Mouse (Mus musculus) olfactory bulb, adult 2 months (tissue): Measurements from ENCODE around the gene Zbed4. TPM values are rescaled to one million over a fixed set of nuclear protein-coding genes. Genes with fewer than 3 reads are reported as not detected.
"Not testable (repeated sequence)": the region's sequence is repeated elsewhere in the genome, so short reads cannot be mapped to it uniquely, and the experiment has no call there.

Experiments used
- H3K27ac ChIP-seq: fragments of 200-500 bp; 2 replicates; pipeline ENCODE4 v1.5.1; 2012; ENCODE audit warnings: low read depth, low read length; ENCODE audit not compliant: insufficient read depth
- H3K4me1 ChIP-seq: fragments of 200-500 bp; 2 replicates; pipeline ENCODE4 v1.6.1; 2012; ENCODE audit warnings: low read length; ENCODE audit not compliant: control insufficient read depth, insufficient read depth
- H3K4me3 ChIP-seq: fragments of 200-500 bp; 2 replicates; pipeline ENCODE4 v1.5.1; 2012; ENCODE audit warnings: mild to moderate bottlenecking, low read depth, low read length, moderate library complexity; ENCODE audit not compliant: insufficient read depth
- CTCF ChIP-seq: fragments of 200-500 bp; IDR thresholded peaks from 2 replicates; pipeline ENCODE4 v1.5.1; 2012; ENCODE audit warnings: low read depth, mild to moderate bottlenecking, low read length, moderate library complexity; ENCODE audit not compliant: insufficient read depth
- POLR2A ChIP-seq: fragments of 200-500 bp; IDR thresholded peaks from 2 replicates; pipeline ENCODE4 v1.6.1; 2012; ENCODE audit warnings: mild to moderate bottlenecking, low read depth, low read length, moderate library complexity; ENCODE audit not compliant: insufficient read depth
- WGBS: fragments of 180-500 bp; shearing (Covaris S2); methylation state at CpG from one replicate; pipeline ENCODE4 v1.1.7; 2018; 5-methylcytosine and 5-hydroxymethylcytosine counted together
- polyA plus RNA-seq: library from polyadenylated mRNA; stranded (reverse); fragments of >200 nt; gene quantifications from 2 replicates; pipeline ENCODE4 v1.2.4, GENCODE M21; 2012; ENCODE audit warnings: low replicate concordance; ENCODE audit not compliant: missing spikeins, insufficient read depth, insufficient read length

Zbed4 gene
- polyA plus RNA-seq, 1 experiment, result not detected

- H3K4me3 ChIP-seq, result no peak overlapping the region
- no peak for TF ChIP-seq POLR2A
- TF ChIP-seq CTCF, result no peak
- WGBS, result 77% methylated on average over 4 of the region's 4 CpGs
- H3K27ac ChIP-seq, result no peak overlapping the region
- H3K4me1 ChIP-seq, result no peaks in the 10 kb centered on the region
These were observed 40.8 kb downstream of the Zbed4 start for GRCm38 (mm10) chr15:88792140-88792850.

GRCm38 (mm10) chr15:88794729-88795128, 43.3 kb downstream of the Zbed4 start:
- not testable (repeated sequence) for H3K4me1 ChIP-seq, H3K27ac ChIP-seq, H3K4me3 ChIP-seq
- WGBS, result 87% methylated on average over 5 of the region's 5 CpGs

GRCm38 (mm10) chr15:88799950-88800371, 48.5 kb downstream of the Zbed4 start:
- no peak overlapping the region for H3K4me3 ChIP-seq
- no peak overlapping the region for H3K27ac ChIP-seq
- no peak for TF ChIP-seq CTCF
- no peak for TF ChIP-seq POLR2A
- H3K4me1 ChIP-seq, result no peaks in the 10 kb centered on the region
- 86% methylated on average over 11 of the region's 11 CpGs for WGBS

GRCm38 (mm10) chr15:88800921-88801354, 49.5 kb downstream of the Zbed4 start:
- WGBS, result 75% methylated on average over 6 of the region's 6 CpGs
- no peak for TF ChIP-seq POLR2A
- no peak for TF ChIP-seq CTCF
- no peak overlapping the region for H3K27ac ChIP-seq
- no peak overlapping the region for H3K4me3 ChIP-seq
- no peaks in the 10 kb centered on the region for H3K4me1 ChIP-seq

GRCm38 (mm10) chr15:88801903-88802302, 50.4 kb downstream of the Zbed4 start:
- Histone ChIP-seq H3K4me1 (no peaks in the 10 kb centered on the region), H3K4me3 (no peak overlapping the region), H3K27ac (no peak overlapping the region)
- WGBS, result 94% methylated on average over 3 of the region's 3 CpGs
- TF ChIP-seq CTCF, result no peak
- TF ChIP-seq POLR2A, result no peak

- Histone ChIP-seq H3K4me3 (no peak overlapping the region), H3K4me1 (no peaks in the 10 kb centered on the region), H3K27ac (no peak overlapping the region)
- TF ChIP-seq CTCF (no peak), POLR2A (no peak)
- WGBS, result 88% methylated on average over 6 of the region's 6 CpGs
These were observed 50.9 kb downstream of the Zbed4 start for GRCm38 (mm10) chr15:88802348-88802747.

- Histone ChIP-seq H3K4me1 (no peaks in the 10 kb centered on the region), H3K4me3 (no peak overlapping the region), H3K27ac (no peak overlapping the region)
- 89% methylated on average over 8 of the region's 8 CpGs for WGBS
- no peak for TF ChIP-seq POLR2A
- TF ChIP-seq CTCF, result no peak
These were observed 56.7 kb downstream of the Zbed4 start for GRCm38 (mm10) chr15:88808121-88808520.

GRCm38 (mm10) chr15:88810369-88810768, 58.9 kb downstream of the Zbed4 start:
- H3K4me1 ChIP-seq, result no peaks in the 10 kb centered on the region
- H3K4me3 ChIP-seq, result no peak overlapping the region
- WGBS, result 95% methylated on average over 2 of the region's 2 CpGs
- no peak overlapping the region for H3K27ac ChIP-seq
- TF ChIP-seq POLR2A, result no peak
- TF ChIP-seq CTCF, result no peak

GRCm38 (mm10) chr15:88813262-88813661, 61.8 kb downstream of the Zbed4 start:
- 90% methylated on average over 3 of the region's 3 CpGs for whole genome bisulfite sequencing
- Histone ChIP-seq H3K4me3 (no peak overlapping the region), H3K4me1 (no peaks in the 10 kb centered on the region), H3K27ac (no peak overlapping the region)
- TF ChIP-seq CTCF (no peak), POLR2A (no peak)

GRCm38 (mm10) chr15:88813873-88814272, 62.4 kb downstream of the Zbed4 start:
- not testable (repeated sequence) for H3K27ac ChIP-seq, H3K4me3 ChIP-seq, H3K4me1 ChIP-seq
- 88% methylated on average over 2 of the region's 2 CpGs for WGBS
